Mouse (Mus musculus) adrenal gland, postnatal 36 days (tissue): Measurements from ENCODE around the gene H2-M11. TPM values are rescaled to one million over a fixed set of nuclear protein-coding genes. Genes with fewer than 3 reads are reported as not detected.

ENCODE experiments used
- DNase-seq, 2 experiments: peaks; one replicate each; pipeline ENCODE4 v3.0.0; 2021; ENCODE audit warnings: mixed read lengths in 1 of 2
- long read RNA-seq, 2 experiments: library from polyadenylated mRNA; stranded (forward); transcript quantifications; one replicate each; pipeline ENCODE4 v2.0.0; 2021; ENCODE audit warnings: borderline sequencing depth in 2 of 2
- total RNA-seq, 2 experiments: library from RNA; stranded (reverse); gene quantifications; 2 replicates each; pipeline ENCODE4 v1.2.3; 2021

H2-M11 gene
- not detected for total RNA-seq
- long read RNA-seq, experiment 1, result 0 reads
- long read RNA-seq, experiment 2, result 0 reads

- DNase-seq, result no peak
Observed at GRCm38 (mm10) chr17:36546775-36547174, at the start of gene H2-M11. Gene H2-M11 (plus strand): TSS chr17:36547075.

GRCm38 (mm10) chr17:36500435-36500834 lies 46.4 kb upstream of the H2-M11 start:
- no peak for DNase-seq

GRCm38 (mm10) chr17:36503910-36504309 lies 43.0 kb upstream of the H2-M11 start:
- no peak for DNase-seq

Other genes with a start within 250 kb of the H2-M11 start
- not detected for gene H2-M10.1, start 220.9 kb upstream of the H2-M11 start, total RNA-seq
- gene H2-M10.3, start 178.7 kb upstream of the H2-M11 start, total RNA-seq, result not detected
- gene H2-M10.4, start 84.7 kb upstream of the H2-M11 start, total RNA-seq, result not detected
- under 1 TPM; 0.26 to 0.56 TPM for gene H2-M9, start 95.6 kb downstream of the H2-M11 start, total RNA-seq
- not detected for gene H2-M1, start 125.1 kb downstream of the H2-M11 start, total RNA-seq
- gene H2-M10.5, start 225.8 kb downstream of the H2-M11 start, total RNA-seq, result not detected